Mouse (Mus musculus) forebrain, postnatal 0 days (tissue): ENCODE data around the gene Smyd3. TPM values are rescaled to one million over a fixed set of nuclear protein-coding genes. Genes with fewer than 3 reads are reported as not detected.

Experiments
- ATAC-seq: fragments of 200-750 bp; cut with Nextera tagmentation; 2 replicates; pipeline ENCODE4 v1.8.0; 2017; ENCODE audit warnings: mild to moderate bottlenecking, moderate library complexity
- DNase-seq: peaks from one replicate; pipeline ENCODE4 v3.0.0-alpha.2; 2015
- H3K27ac ChIP-seq: fragments of 300-500 bp; sonication (generic); 2 replicates; pipeline ENCODE4 v1.5.1; 2014; ENCODE audit warnings: low read depth, mild to moderate bottlenecking, antibody characterized with exemption, low read length, moderate library complexity, mixed read lengths
- H3K27me3 ChIP-seq: fragments of 300-500 bp; sonication (generic); 2 replicates; pipeline ENCODE4 v1.6.1; 2014; ENCODE audit warnings: mild to moderate bottlenecking, low read length, mixed read lengths; ENCODE audit not compliant: insufficient read depth
- H3K36me3 ChIP-seq: fragments of 300-500 bp; sonication (generic); 2 replicates; pipeline ENCODE4 v1.6.1; 2014; ENCODE audit warnings: mild to moderate bottlenecking, moderate library complexity; ENCODE audit not compliant: insufficient read depth
- H3K4me1 ChIP-seq: fragments of 300-500 bp; sonication (generic); 2 replicates; pipeline ENCODE4 v1.6.1; 2014; ENCODE audit warnings: antibody characterized with exemption; ENCODE audit not compliant: insufficient read depth
- H3K4me2 ChIP-seq: fragments of 300-500 bp; sonication (generic); 2 replicates; pipeline ENCODE4 v1.6.1; 2014; ENCODE audit warnings: low read depth, mild to moderate bottlenecking, moderate library complexity
- H3K4me3 ChIP-seq: fragments of 300-500 bp; sonication (generic); 2 replicates; pipeline ENCODE4 v1.5.1; 2014; ENCODE audit warnings: low read depth, low read length, mixed read lengths
- H3K9ac ChIP-seq: fragments of 300-500 bp; sonication (generic); 2 replicates; pipeline ENCODE4 v1.6.1; 2014; ENCODE audit warnings: mild to moderate bottlenecking
- H3K9me3 ChIP-seq: fragments of 300-500 bp; sonication (generic); 2 replicates; pipeline ENCODE4 v1.6.1; 2016; ENCODE audit warnings: low read length
- CTCF ChIP-seq: sonication (generic); IDR thresholded peaks from 2 replicates; pipeline ENCODE4 v1.5.1; 2016; ENCODE audit warnings: antibody characterized with exemption, control low read depth, low read depth
- WGBS: fragments of 180-500 bp; shearing (Covaris S2); extraction: QIAGEN DNeasy Blood & Tissue Kit; methylation state at CpG from one replicate; pipeline ENCODE4 v1.1.7; 2014; 5-methylcytosine and 5-hydroxymethylcytosine counted together
- polyA plus RNA-seq: library from polyadenylated mRNA; unstranded; fragments of >200 nt; fragmentation: Nextera tagmentation; extraction: Ambion mirVana; gene quantifications from 2 replicates; pipeline ENCODE4 v1.2.1, GENCODE M21; 2015
- total RNA-seq: library from RNA; depleted of rRNA; stranded (reverse); fragments of >200 nt; gene quantifications from 2 replicates; pipeline ENCODE4 v1.2.3, GENCODE M21; 2014

Smyd3 gene
- total and polyA plus RNA-seq, 2 experiments from 2014 or later: 19.0 to 27.6 TPM

GRCm38 (mm10) chr1:179519901-179520300 lies 2.1 kb upstream of the Smyd3 start:
- H3K4me1 ChIP-seq: no peaks in the 10 kb centered on the region
- H3K4me3 ChIP-seq: no peak overlapping the region
- H3K9me3 ChIP-seq: no peaks in the 10 kb centered on the region
- H3K9ac ChIP-seq: no peak overlapping the region
- H3K27ac ChIP-seq: no peak overlapping the region
- no peaks in the 10 kb centered on the region for H3K27me3 ChIP-seq
- H3K36me3 ChIP-seq: no peaks in the 10 kb centered on the region
- no peak for DNase-seq
- 84% methylated on average over 3 of the region's 3 CpGs for WGBS
- TF ChIP-seq CTCF: no peak
- no peak for ATAC-seq
- H3K4me2 ChIP-seq: no peak overlapping the region

DNA sequence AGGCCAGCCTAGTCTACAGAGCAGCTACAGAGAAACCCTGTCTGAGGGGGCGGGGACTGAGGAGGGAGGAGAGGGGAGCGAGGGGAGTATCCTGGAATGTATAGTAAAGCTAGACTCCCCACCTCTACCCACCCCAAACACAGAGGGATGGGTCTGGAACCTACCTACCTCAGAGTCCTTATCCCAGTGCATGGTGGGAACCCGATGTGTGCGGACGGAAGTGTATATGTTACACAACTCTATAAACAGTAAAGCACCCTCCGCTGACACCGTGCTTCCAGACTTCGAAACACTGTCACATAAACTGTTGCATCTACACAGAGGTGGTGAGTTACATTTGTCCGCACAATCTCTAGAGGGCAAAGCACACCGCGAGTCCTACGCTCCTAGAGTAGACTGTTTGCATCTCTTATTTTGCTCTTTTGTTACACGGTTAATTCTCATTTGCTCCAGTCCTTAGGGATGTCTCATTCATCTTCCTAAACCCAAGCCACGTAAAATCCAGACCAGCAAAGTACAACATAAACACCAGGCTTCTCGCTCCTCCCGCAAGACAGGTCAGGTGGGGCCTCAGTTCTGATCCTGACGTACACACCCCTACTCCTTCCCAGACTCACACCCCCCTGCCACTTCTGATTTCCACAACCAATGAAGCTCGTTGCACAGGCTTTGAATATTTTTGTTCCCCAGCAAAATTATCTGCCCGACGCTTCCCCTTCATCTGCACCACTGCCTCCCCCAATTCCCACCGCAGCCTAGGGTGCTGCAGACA lies 714 bp downstream of the Smyd3 start:
- WGBS: under 1% methylated on average over 21 of the region's 21 CpGs

DNA sequence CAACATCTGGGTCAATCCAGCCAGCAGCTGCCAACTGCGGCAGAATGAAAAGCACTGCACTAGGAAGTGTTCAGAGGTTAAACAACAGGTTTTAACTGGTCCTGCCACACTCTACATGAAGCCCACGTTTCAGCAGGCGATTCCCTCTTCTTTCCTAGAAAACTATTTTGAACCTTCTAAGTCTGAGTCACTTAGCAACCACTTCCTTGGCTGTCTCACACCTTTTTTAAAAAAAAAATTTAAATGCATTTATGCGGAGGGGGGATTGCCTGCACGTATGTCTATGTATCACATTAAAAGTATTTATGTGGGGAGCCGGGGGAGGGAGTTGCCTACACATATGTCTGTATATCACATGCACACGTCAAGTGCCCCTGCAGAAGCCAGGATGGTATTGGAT lies 5.9 kb downstream of the Smyd3 start:
- Histone ChIP-seq H3K9ac (no peak overlapping the region), H3K4me3 (no peak overlapping the region), H3K9me3 (no peaks in the 10 kb centered on the region), H3K27ac (peak overlapping the region; percentile 74), H3K36me3 (no peaks in the 10 kb centered on the region), H3K27me3 (no peaks in the 10 kb centered on the region), H3K4me1 (peaks cover 4% of the 10 kb centered on the region; the same call in 1 of the 2 replicates), H3K4me2 (no peak overlapping the region)
- 57% methylated on average over 7 of the region's 7 CpGs for WGBS
- DNase-seq (peak; percentile 58), ATAC-seq (peak; percentile 83)
- TF ChIP-seq CTCF: no peak

More for the DNA sequence above, 714 bp downstream of the Smyd3 start:
- H3K9me3 ChIP-seq: no peaks in the 10 kb centered on the region
- peak overlapping the region; percentile 58 for H3K9ac ChIP-seq
- H3K4me1 ChIP-seq: no peaks in the 10 kb centered on the region
- DNase-seq (peak; percentile 50), ATAC-seq (peak; percentile 71)
- no peaks in the 10 kb centered on the region for H3K36me3 ChIP-seq
- H3K4me3 ChIP-seq: peak overlapping the region; percentile 62
- no peak overlapping the region for H3K27ac ChIP-seq
- H3K4me2 ChIP-seq: peak overlapping the region; percentile 97
- TF ChIP-seq CTCF: no peak
- no peaks in the 10 kb centered on the region for H3K27me3 ChIP-seq

GRCm38 (mm10) chr1:179510546-179511340 lies 7.1 kb downstream of the Smyd3 start:
- no peaks in the 10 kb centered on the region for H3K9me3 ChIP-seq
- peaks cover 4% of the 10 kb centered on the region; the same call in 1 of the 2 replicates for H3K4me1 ChIP-seq
- 74% methylated on average over 13 of the region's 13 CpGs for WGBS
- H3K36me3 ChIP-seq: no peaks in the 10 kb centered on the region
- no peak overlapping the region for H3K4me2 ChIP-seq
- H3K27me3 ChIP-seq: no peaks in the 10 kb centered on the region
- H3K27ac ChIP-seq: no peak overlapping the region
- H3K9ac ChIP-seq: no peak overlapping the region
- DNase-seq: no peak
- TF ChIP-seq CTCF: no peak
- no peak for ATAC-seq
- H3K4me3 ChIP-seq: no peak overlapping the region

GRCm38 (mm10) chr1:179506530-179507315 lies 11.1 kb downstream of the Smyd3 start:
- peak; percentile 59 for DNase-seq
- peaks cover 3% of the 10 kb centered on the region; the same call in 1 of the 2 replicates for H3K4me1 ChIP-seq
- no peak overlapping the region for H3K4me3 ChIP-seq
- H3K9me3 ChIP-seq: no peaks in the 10 kb centered on the region
- WGBS: 68% methylated on average over 9 of the region's 9 CpGs
- H3K36me3 ChIP-seq: no peaks in the 10 kb centered on the region
- H3K4me2 ChIP-seq: no peak overlapping the region
- H3K9ac ChIP-seq: no peak overlapping the region
- no peak for ATAC-seq
- H3K27me3 ChIP-seq: no peaks in the 10 kb centered on the region
- peak; percentile 68 for TF ChIP-seq CTCF
- H3K27ac ChIP-seq: no peak overlapping the region

DNA sequence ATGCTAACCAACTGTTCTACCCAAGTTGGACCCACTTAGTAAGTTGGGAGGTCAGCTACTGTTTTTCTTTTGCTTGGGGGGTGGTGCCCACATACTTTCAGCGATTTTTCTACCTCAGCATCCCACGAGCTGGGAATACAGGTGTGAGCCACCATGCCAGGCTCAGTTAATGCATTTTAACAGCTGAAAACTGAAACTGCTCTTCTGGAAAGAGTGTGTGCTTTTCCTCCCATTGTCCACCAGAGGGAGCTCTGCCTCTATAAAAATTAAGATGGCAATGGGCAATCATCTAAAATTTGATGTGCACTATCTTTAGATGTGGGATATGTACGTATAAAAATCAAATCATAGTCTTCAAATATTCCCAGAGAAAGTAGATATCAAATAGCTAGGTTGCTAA lies 15.3 kb downstream of the Smyd3 start:
- peak; percentile 83 for TF ChIP-seq CTCF
- no peaks in the 10 kb centered on the region for H3K36me3 ChIP-seq
- 12% methylated on average over 3 of the region's 3 CpGs for WGBS
- no peaks in the 10 kb centered on the region for H3K4me1 ChIP-seq
- H3K27me3 ChIP-seq: no peaks in the 10 kb centered on the region
- no peak overlapping the region for H3K4me2 ChIP-seq
- no peaks in the 10 kb centered on the region for H3K9me3 ChIP-seq
- DNase-seq (peak; percentile 72), ATAC-seq (peak; percentile 16; the same call in 1 of the 2 replicates)
- no peak overlapping the region for H3K9ac ChIP-seq
- H3K27ac ChIP-seq: 0 out of 2 replicates have a peak overlapping the region, but pooled peaks have one; percentile 23
- no peak overlapping the region for H3K4me3 ChIP-seq
